Mouse (Mus musculus) neural tube, embryonic 13.5 days (tissue): ENCODE results near the gene Gm5767. TPM values are rescaled to one million over a fixed set of nuclear protein-coding genes. Genes with fewer than 3 reads are reported as not detected.

Source experiments
- ATAC-seq: fragments of 200-750 bp; cut with Nextera tagmentation; 2 replicates; pipeline ENCODE4 v1.8.0; 2017; ENCODE audit warnings: low read depth, mild to moderate bottlenecking, moderate TSS enrichment, moderate library complexity
- H3K27ac ChIP-seq: fragments of 300-500 bp; sonication (generic); replicated peaks from 2 replicates; pipeline ENCODE4 v1.5.1; 2015; ENCODE audit warnings: moderate library complexity, mild to moderate bottlenecking, inconsistent platforms
- H3K27me3 ChIP-seq: fragments of 300-500 bp; sonication (generic); 2 replicates; pipeline ENCODE4 v1.6.1; 2015; ENCODE audit warnings: mild to moderate bottlenecking, inconsistent platforms
- H3K36me3 ChIP-seq: fragments of 300-500 bp; sonication (generic); 2 replicates; pipeline ENCODE4 v1.6.1; 2015; ENCODE audit warnings: mild to moderate bottlenecking, inconsistent platforms
- H3K4me1 ChIP-seq: fragments of 300-500 bp; sonication (generic); replicated peaks from 2 replicates; pipeline ENCODE4 v1.6.1; 2015; ENCODE audit warnings: inconsistent platforms
- H3K4me2 ChIP-seq: fragments of 300-500 bp; sonication (generic); 2 replicates; pipeline ENCODE4 v1.6.1; 2015; ENCODE audit warnings: inconsistent platforms, mild to moderate bottlenecking, moderate library complexity
- H3K4me3 ChIP-seq: fragments of 300-500 bp; sonication (generic); 2 replicates; pipeline ENCODE4 v1.5.1; 2015; ENCODE audit warnings: mild to moderate bottlenecking, inconsistent platforms
- H3K9ac ChIP-seq: fragments of 300-500 bp; sonication (generic); 2 replicates; pipeline ENCODE4 v1.6.1; 2015; ENCODE audit warnings: moderate library complexity, mild to moderate bottlenecking, inconsistent platforms
- H3K9me3 ChIP-seq: fragments of 300-500 bp; sonication (generic); 2 replicates; pipeline ENCODE4 v1.6.1; 2016; ENCODE audit warnings: inconsistent platforms
- WGBS: fragments of 180-500 bp; shearing (Covaris S2); methylation state at CpG from one replicate; pipeline ENCODE4 v1.1.7; 2015; 5-methylcytosine and 5-hydroxymethylcytosine counted together
- polyA plus RNA-seq: library from polyadenylated mRNA; unstranded; fragments of >200 nt; fragmentation: Nextera tagmentation; extraction: Ambion mirVana; gene quantifications from 2 replicates; pipeline ENCODE4 v1.2.1, GENCODE M21; 2015

Gene Gm5767
- polyA plus RNA-seq, 1 experiment from 2014 or later, result not detected

GRCm38 (mm10) chr16:8671551-8672349 lies 8.8 kb upstream of the Gm5767 start, which contains the start of gene Carhsp1:
Carhsp1 (minus strand) TSS chr16:8672155.
- peak within 1 kb of the TSS; percentile 87 for H3K9ac ChIP-seq
- no peaks in the 10 kb centered on the region for H3K9me3 ChIP-seq
- peaks cover 8% of the 10 kb centered on the region; the same call in 1 of the 2 replicates for H3K27me3 ChIP-seq
- H3K36me3 ChIP-seq, result 0 out of 2 replicates have a peak, but pooled peaks cover 8% of the 10 kb centered on the region
- under 1% methylated on average over 67 of the region's 67 CpGs for WGBS
- H3K4me3 ChIP-seq, result peak within 1 kb of the TSS; percentile 93
- peak within 1 kb of the TSS; percentile 88 for H3K27ac ChIP-seq
- peaks cover 51% of the 10 kb centered on the region for H3K4me1 ChIP-seq
- peak; percentile 91 for ATAC-seq
- H3K4me2 ChIP-seq, result peak within 1 kb of the TSS; percentile 96

DNA sequence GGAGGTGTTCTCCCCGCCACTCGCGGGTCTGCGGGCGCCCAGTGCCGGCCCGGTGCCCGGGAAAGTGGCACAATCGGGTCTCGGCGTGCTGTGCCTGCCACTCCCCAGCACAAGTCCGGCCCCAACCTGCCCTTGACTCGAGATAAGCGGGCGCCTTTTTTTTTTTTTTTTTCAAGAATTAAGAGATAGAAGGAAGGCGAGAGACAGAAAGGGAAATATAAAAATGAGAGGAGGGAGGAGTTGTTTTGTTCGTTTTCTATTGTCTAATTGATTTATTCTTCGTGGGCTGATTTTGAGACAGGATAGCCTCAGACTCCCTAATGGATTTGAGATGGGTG lies 8.3 kb upstream of the Gm5767 start:
- no peak for ATAC-seq
- Histone ChIP-seq H3K9me3 (no peaks in the 10 kb centered on the region), H3K27ac (peak overlapping the region; percentile 88), H3K9ac (peak overlapping the region; percentile 87), H3K4me2 (peak overlapping the region; percentile 96), H3K4me1 (peaks cover 45% of the 10 kb centered on the region), H3K27me3 (peaks cover 8% of the 10 kb centered on the region; the same call in 1 of the 2 replicates), H3K36me3 (0 out of 2 replicates have a peak, but pooled peaks cover 2% of the 10 kb centered on the region), H3K4me3 (peak overlapping the region; percentile 93)
- 0% methylated on average over 18 of the region's 18 CpGs for WGBS

DNA sequence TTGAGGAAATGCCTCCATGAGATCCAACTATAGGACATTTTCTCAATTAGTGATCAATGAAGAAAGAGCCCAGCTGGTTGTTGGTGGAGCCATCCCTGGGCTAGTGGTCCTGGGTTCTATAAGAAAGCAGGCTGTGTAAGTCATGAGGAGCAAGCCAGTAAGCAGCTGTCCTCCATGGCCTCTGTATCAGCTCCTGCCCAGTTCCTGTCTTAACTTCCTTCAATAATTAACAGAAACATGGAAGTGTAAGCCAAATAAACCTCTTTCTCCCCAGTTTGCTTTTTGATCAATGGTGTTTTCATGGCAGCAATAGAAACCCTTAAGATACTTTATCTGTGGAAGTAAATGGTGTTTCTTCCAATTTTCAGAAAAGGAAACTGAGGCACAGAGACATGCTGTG lies 7.8 kb upstream of the Gm5767 start:
- peak overlapping the region; percentile 93 for H3K4me3 ChIP-seq
- no peaks in the 10 kb centered on the region for H3K36me3 ChIP-seq
- peaks cover 40% of the 10 kb centered on the region for H3K4me1 ChIP-seq
- peaks cover 8% of the 10 kb centered on the region; the same call in 1 of the 2 replicates for H3K27me3 ChIP-seq
- H3K9ac ChIP-seq, result no peak overlapping the region
- H3K9me3 ChIP-seq, result no peaks in the 10 kb centered on the region
- ATAC-seq, result no peak
- H3K27ac ChIP-seq, result no peak overlapping the region
- H3K4me2 ChIP-seq, result peak overlapping the region; percentile 96

DNA sequence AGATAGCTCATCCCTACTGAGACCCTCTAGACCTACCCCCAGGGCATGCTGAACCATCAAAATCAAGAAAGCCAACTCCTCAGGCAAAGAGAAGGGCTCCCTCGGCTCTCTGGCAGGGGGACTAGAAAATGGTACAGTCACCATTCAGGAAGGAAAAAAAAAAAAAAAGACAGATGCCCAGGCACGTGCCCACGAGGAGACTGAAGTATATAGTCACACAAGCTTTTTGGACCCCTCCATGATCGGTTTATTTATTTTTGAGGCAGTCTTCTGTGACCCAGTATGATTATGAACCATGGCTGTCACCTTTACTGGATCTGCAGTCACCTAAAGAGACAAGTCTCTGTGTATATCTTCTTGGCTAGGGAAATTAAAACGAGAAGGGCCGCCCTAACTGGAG lies 7.2 kb upstream of the Gm5767 start:
- Histone ChIP-seq H3K9me3 (no peaks in the 10 kb centered on the region), H3K36me3 (no peaks in the 10 kb centered on the region), H3K27me3 (peaks cover 8% of the 10 kb centered on the region; the same call in 1 of the 2 replicates), H3K4me2 (no peak overlapping the region), H3K4me3 (no peak overlapping the region), H3K4me1 (peaks cover 35% of the 10 kb centered on the region), H3K9ac (no peak overlapping the region), H3K27ac (no peak overlapping the region)
- 76% methylated on average over 6 of the region's 6 CpGs for WGBS
- no peak for ATAC-seq

GRCm38 (mm10) chr16:8674165-8674564 lies 6.4 kb upstream of the Gm5767 start:
- no peaks in the 10 kb centered on the region for H3K36me3 ChIP-seq
- WGBS, result 1% methylated on average over 8 of the region's 8 CpGs
- H3K4me2 ChIP-seq, result no peak overlapping the region
- no peak overlapping the region for H3K9ac ChIP-seq
- H3K9me3 ChIP-seq, result no peaks in the 10 kb centered on the region
- no peak overlapping the region for H3K4me3 ChIP-seq
- no peak for ATAC-seq
- peaks cover 27% of the 10 kb centered on the region for H3K4me1 ChIP-seq
- H3K27me3 ChIP-seq, result peaks cover 8% of the 10 kb centered on the region; the same call in 1 of the 2 replicates
- H3K27ac ChIP-seq, result no peak overlapping the region

DNA sequence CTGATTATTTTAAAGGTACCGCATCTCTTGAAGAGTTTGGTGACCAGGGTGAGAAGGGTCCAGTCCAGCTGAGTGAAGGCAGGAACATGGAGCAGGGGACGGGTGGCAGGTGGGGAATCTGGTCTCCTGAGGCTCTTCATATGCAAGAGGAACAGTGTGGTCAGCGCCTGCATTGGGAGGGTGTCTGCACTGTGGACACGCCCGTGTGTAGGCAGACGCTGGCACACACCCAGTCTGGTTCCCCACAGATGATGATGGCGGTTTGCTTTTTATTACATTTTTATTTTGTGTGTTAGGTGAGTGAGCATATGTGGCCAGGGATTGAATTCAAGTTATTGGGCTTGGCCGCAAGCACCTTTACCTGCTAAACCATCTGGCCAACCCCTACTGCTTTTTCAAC lies 5.0 kb upstream of the Gm5767 start:
- 83% methylated on average over 8 of the region's 8 CpGs for WGBS
- Histone ChIP-seq H3K9ac (no peak overlapping the region), H3K9me3 (no peaks in the 10 kb centered on the region), H3K4me1 (peaks cover 13% of the 10 kb centered on the region), H3K27ac (no peak overlapping the region), H3K36me3 (0 out of 2 replicates have a peak, but pooled peaks cover 4% of the 10 kb centered on the region), H3K4me2 (no peak overlapping the region), H3K27me3 (peaks cover 8% of the 10 kb centered on the region; the same call in 1 of the 2 replicates), H3K4me3 (no peak overlapping the region)
- ATAC-seq, result no peak

DNA sequence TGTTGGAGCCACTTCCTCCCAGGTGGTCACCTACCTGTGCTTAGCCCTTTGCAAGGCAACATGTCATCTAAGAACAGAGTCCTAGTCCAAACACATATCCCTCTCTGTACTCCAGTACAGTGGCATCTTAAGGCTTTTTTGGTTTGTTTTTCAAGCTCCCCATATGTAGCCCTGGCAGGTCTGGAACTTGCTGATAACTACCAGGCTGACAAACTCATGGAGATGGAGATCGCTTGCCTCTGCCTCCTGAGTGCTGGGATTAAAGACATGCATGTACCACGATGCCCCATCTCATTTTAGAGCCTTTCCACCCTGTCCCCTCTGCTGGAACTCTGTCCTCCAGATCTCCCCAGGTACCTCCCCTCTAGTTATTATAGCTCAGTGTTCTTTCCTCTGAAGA lies 4.3 kb upstream of the Gm5767 start:
- no peak overlapping the region for H3K9ac ChIP-seq
- 75% methylated on average over 2 of the region's 2 CpGs for WGBS
- 0 out of 2 replicates have a peak, but pooled peaks cover 5% of the 10 kb centered on the region for H3K36me3 ChIP-seq
- ATAC-seq, result no peak
- peaks cover 6% of the 10 kb centered on the region; the same call in 1 of the 2 replicates for H3K4me1 ChIP-seq
- no peak overlapping the region for H3K27ac ChIP-seq
- H3K9me3 ChIP-seq, result no peaks in the 10 kb centered on the region
- H3K27me3 ChIP-seq, result peaks cover 8% of the 10 kb centered on the region; the same call in 1 of the 2 replicates
- H3K4me2 ChIP-seq, result no peak overlapping the region
- H3K4me3 ChIP-seq, result no peak overlapping the region

DNA sequence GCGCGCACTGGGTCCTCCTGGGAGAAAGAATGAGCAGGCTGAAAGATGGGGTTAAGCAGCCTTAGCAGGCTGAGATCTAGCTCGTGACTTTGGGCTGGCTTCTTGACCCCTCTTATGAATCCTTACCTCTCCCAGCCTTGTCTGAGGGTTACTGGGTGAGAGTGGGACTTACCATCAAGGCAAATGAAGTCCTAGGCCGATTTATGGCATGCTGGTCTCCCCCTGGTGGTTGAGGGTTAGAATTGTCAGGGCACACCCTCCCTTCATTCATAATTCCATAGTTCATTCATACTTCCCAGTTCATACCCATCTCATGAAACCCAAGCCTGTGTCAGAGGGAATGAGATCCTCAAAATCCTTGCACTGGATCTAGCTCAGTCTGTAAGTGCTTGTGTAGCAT lies 3.8 kb upstream of the Gm5767 start:
- Histone ChIP-seq H3K9ac (no peak overlapping the region), H3K4me3 (no peak overlapping the region), H3K27me3 (peaks cover 8% of the 10 kb centered on the region; the same call in 1 of the 2 replicates), H3K27ac (no peak overlapping the region), H3K4me1 (peaks cover 6% of the 10 kb centered on the region; the same call in 1 of the 2 replicates), H3K9me3 (no peaks in the 10 kb centered on the region), H3K4me2 (no peak overlapping the region), H3K36me3 (0 out of 2 replicates have a peak, but pooled peaks cover 5% of the 10 kb centered on the region)
- ATAC-seq, result no peak
- 51% methylated on average over 4 of the region's 4 CpGs for WGBS

DNA sequence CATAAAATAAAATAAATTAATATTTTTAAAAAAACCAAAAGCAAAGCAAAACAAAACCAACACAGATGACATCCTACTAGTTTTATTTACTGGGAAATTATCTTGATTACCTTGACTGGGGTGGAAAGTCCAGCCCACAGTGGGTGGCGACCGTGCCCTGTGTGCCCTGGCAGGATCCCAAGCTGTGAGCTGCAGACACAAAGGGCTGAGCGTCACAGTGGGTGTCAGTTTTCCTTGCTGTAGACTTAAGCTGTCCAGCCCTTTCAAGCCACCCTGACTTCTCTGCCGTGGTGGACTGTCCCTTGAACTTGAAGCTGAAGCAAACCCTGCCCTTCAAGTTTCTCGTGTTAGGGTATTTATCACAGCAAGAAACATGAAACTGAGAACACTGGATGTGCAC lies 2.5 kb upstream of the Gm5767 start:
- H3K27me3 ChIP-seq, result peaks cover 7% of the 10 kb centered on the region; the same call in 1 of the 2 replicates
- 0 out of 2 replicates have a peak, but pooled peaks cover 10% of the 10 kb centered on the region for H3K36me3 ChIP-seq
- 50% methylated on average over 5 of the region's 5 CpGs for WGBS
- no peak overlapping the region for H3K27ac ChIP-seq
- H3K4me1 ChIP-seq, result 0 out of 2 replicates have a peak, but pooled peaks cover under 1% of the 10 kb centered on the region
- no peaks in the 10 kb centered on the region for H3K9me3 ChIP-seq
- no peak overlapping the region for H3K4me3 ChIP-seq
- H3K9ac ChIP-seq, result no peak overlapping the region
- ATAC-seq, result no peak
- H3K4me2 ChIP-seq, result no peak overlapping the region

DNA sequence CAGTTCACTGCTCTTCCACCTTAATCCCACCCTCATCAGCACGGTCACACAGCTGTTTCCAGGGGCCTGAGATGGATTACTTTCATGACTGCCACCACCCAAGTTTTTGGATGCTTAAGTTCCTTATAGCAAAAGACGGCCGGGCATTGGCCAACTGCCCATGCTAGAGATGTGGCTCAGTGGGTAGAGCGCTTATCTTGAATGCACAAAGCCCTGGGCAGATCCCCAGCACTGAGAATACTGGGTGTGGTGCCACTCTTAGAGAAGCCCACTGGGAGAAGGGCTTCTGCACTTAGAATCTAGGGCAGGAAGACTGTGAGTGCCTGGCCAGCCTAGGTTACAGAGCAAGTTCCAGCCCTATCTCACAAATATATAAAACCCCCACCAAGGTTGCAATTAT lies 1.9 kb upstream of the Gm5767 start:
- H3K4me2 ChIP-seq, result no peak overlapping the region
- ATAC-seq, result no peak
- no peaks in the 10 kb centered on the region for H3K9me3 ChIP-seq
- H3K4me3 ChIP-seq, result no peak overlapping the region
- WGBS, result 88% methylated on average over 4 of the region's 4 CpGs
- H3K27ac ChIP-seq, result no peak overlapping the region
- peaks cover under 1% of the 10 kb centered on the region; the same call in 1 of the 2 replicates for H3K27me3 ChIP-seq
- no peak overlapping the region for H3K9ac ChIP-seq
- H3K36me3 ChIP-seq, result 0 out of 2 replicates have a peak, but pooled peaks cover 10% of the 10 kb centered on the region
- H3K4me1 ChIP-seq, result no peaks in the 10 kb centered on the region

- Histone ChIP-seq H3K4me1 (no peaks in the 10 kb centered on the region), H3K4me2 (no peak overlapping the region), H3K36me3 (peaks cover 19% of the 10 kb centered on the region; the same call in 1 of the 2 replicates), H3K27me3 (no peaks in the 10 kb centered on the region), H3K4me3 (no peak overlapping the region), H3K9ac (no peak overlapping the region), H3K9me3 (no peaks in the 10 kb centered on the region), H3K27ac (no peak overlapping the region)
- 88% methylated on average over 3 of the region's 3 CpGs for WGBS
- no peak for ATAC-seq
These were observed 790 bp upstream of the Gm5767 start for GRCm38 (mm10) chr16:8679780-8680179.

DNA sequence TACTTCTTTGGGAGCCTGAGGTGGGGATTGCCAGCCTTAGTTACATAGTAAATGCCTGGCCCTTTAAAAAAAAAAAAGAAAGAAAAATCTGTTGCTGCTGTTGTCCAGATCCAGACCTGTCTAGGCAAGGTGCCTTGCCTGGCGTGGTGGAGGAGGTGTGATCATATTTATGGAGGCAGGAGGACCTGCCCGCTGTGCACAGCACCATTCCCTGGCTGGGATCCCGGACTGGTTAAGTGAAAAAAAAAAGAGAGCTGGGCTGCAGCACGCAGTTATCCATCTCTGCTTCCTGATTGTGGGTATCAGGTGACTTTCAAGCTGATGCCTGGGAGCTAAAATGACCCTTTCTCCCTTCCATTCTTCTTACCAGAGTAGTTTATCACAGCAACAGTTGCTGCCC lies 4.5 kb downstream of the Gm5767 start:
- 81% methylated on average over 4 of the region's 4 CpGs for WGBS

More for the DNA sequence above, 4.5 kb downstream of the Gm5767 start:
- Histone ChIP-seq H3K9ac (no peak overlapping the region), H3K4me1 (no peaks in the 10 kb centered on the region), H3K27me3 (no peaks in the 10 kb centered on the region), H3K27ac (no peak overlapping the region), H3K9me3 (no peaks in the 10 kb centered on the region), H3K4me3 (no peak overlapping the region), H3K36me3 (peaks cover 56% of the 10 kb centered on the region), H3K4me2 (no peak overlapping the region)
- ATAC-seq, result no peak
